Mouse (Mus musculus) ES-Bruce4 (cell line): ENCODE results near the gene Rnf135.

ENCODE experiments used
- CTCF ChIP-seq: IDR thresholded peaks from one replicate; pipeline ENCODE4 v1.8.1; 2011; ENCODE audit warnings: low read depth, low read length
- EP300 ChIP-seq: IDR thresholded peaks from 2 replicates; pipeline ENCODE4 v1.6.1; 2011; ENCODE audit warnings: low read depth, low read length; ENCODE audit not compliant: insufficient read depth
- POLR2A ChIP-seq: IDR thresholded peaks from one replicate; pipeline ENCODE4 v1.8.1; 2011; ENCODE audit warnings: low read length; ENCODE audit not compliant: insufficient read depth

DNA sequence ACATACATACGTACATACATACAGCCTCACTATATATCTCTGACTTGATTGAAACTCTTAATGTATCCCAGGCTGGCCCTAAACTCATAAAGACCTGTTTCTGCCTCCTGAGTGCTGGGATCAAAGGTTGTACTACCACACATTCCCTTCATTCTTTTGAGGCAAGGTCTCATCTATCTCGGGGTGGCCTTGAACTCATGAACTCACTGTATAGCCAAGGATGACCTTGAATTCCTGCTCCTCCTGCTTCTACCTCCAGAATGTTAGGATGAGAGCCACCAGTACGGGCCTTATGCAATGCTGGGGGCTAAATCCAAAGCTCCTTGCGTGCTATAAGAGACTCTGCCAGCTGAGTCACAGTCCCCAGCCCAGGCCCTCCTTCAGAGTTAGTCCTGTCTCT lies 22.6 kb upstream of the Rnf135 start:
- TF ChIP-seq CTCF (no peak), POLR2A (no peak), EP300 (no peak)
